Mouse (Mus musculus): ENCODE results near the gene Olfr15. TPM values are rescaled to one million over a fixed set of nuclear protein-coding genes. Genes with fewer than 3 reads are reported as not detected.
A peak's percentile ranks its signal among the peaks of the same experiment; 100 is the strongest.

The Olfr15 gene
- polyA plus RNA-seq, 1 experiment from 2014 or later, result not detected

DNA sequence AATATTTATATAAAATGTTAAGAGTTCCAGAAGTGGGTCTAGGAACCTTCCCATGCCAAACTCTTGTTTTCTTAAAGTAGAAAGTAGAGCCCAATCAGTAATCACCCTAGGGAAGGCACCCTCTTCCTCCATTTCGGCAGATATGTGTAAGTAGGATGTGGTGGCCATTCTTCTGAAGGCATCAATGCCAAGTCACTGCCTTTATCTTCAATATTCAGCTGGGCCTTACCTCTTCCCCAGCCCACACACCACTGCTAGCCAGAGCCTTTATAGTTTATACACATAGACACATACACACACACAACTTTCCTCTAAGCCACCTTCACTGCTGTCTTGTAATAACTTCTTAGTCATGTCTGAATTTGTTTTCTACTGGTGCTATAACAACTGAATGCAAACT, 25.1 kb downstream of the Olfr15 start:
- no peak overlapping the region for H3K4me3 ChIP-seq (ENCODE audit: low read length)
- no peaks in the 10 kb centered on the region for H3K27me3 ChIP-seq (replicated peaks; ENCODE audit: control insufficient read depth, insufficient read depth, low read length)
- H3K36me3 ChIP-seq (ENCODE audit: control insufficient read depth, insufficient read depth, low read length), result peaks cover 3% of the 10 kb centered on the region; the same call in 1 of the 2 replicates
- no peak overlapping the region for H3K4me2 ChIP-seq (ENCODE audit: low read length)
- ATAC-seq, result no peak
- H3K4me1 ChIP-seq (ENCODE audit: control insufficient read depth, insufficient read depth, low read depth, low read length), result no peaks in the 10 kb centered on the region
- 86% methylated on average over 1 of the region's 1 CpGs for WGBS
- H3K27ac ChIP-seq (ENCODE audit: low read depth, low read length), result no peak overlapping the region
- H3K9me3 ChIP-seq (ENCODE audit: control insufficient read depth, low read length), result no peaks in the 10 kb centered on the region
- no peak overlapping the region for H3K9ac ChIP-seq (ENCODE audit: low read depth, low read length)

- no peaks in the 10 kb centered on the region for H3K27me3 ChIP-seq (replicated peaks; ENCODE audit: control insufficient read depth, insufficient read depth, low read length)
- no peaks in the 10 kb centered on the region for H3K9me3 ChIP-seq (ENCODE audit: control insufficient read depth, low read length)
- no peak for ATAC-seq
- no peak overlapping the region for H3K4me3 ChIP-seq (ENCODE audit: low read length)
- H3K4me1 ChIP-seq (ENCODE audit: control insufficient read depth, insufficient read depth, low read depth, low read length), result no peaks in the 10 kb centered on the region
- whole genome bisulfite sequencing, result 90% methylated on average over 4 of the region's 4 CpGs
- no peak overlapping the region for H3K9ac ChIP-seq (ENCODE audit: low read depth, low read length)
- H3K4me2 ChIP-seq (ENCODE audit: low read length), result no peak overlapping the region
- H3K36me3 ChIP-seq (ENCODE audit: control insufficient read depth, insufficient read depth, low read length), result peaks cover 7% of the 10 kb centered on the region; the same call in 1 of the 2 replicates
- H3K27ac ChIP-seq (ENCODE audit: low read depth, low read length), result no peak overlapping the region
These were observed 28.6 kb downstream of the Olfr15 start for GRCm38 (mm10) chr16:3859254-3859653.

- H3K9me3 ChIP-seq (ENCODE audit: control insufficient read depth, low read length), result no peaks in the 10 kb centered on the region
- no peak; the same call in 1 of the 2 replicates for ATAC-seq
These were observed 41.1 kb downstream of the Olfr15 start for GRCm38 (mm10) chr16:3871815-3872214.

DNA sequence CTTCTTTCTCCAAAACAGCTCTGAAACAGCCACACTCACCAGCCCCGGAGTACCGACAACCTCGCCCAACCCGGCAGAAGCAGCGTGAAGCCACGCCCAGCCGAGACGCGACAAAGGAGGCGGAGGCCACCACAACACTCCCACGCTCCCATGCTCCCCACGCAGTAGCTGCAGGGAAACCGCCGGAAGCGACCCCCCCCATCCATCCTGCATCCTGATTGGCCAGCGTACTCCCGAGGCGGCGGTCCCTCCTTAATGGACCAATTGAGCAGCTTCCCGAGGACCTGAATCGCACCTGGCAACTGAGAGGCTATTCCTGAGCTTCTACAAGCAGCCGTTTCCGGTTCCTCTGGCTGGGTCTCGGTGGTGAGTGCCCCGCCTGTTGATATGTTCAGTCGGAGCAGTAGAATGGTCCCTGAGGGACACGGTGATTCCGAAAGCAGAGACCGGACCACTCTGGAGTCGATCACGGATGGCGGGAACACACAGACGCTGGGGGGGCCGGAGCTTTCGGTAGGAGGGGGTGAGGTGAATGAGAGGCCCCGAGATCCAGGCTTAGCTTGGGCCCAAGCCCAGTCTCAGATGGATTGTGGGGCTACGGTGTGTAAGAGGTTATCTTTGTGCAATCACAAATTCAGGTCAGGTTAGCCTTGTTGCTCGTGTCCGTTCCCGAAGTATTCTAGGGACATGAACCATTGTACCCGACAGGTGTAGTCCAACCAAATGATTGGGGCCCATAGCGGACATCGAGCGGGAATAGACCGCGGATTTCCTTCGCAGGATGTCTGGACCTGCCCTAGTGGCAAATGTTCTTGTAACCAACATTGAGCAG, 41.8 kb downstream of the Olfr15 start, which contains the start of gene Naa60:
TSS of gene Naa60 (plus strand) at position 160 of the 832 bp plus-strand sequence.
- 5% methylated on average over 47 of the region's 47 CpGs for WGBS
- Histone ChIP-seq H3K9me3 (ENCODE audit: control insufficient read depth, low read length) (no peaks in the 10 kb centered on the region), H3K4me2 (ENCODE audit: low read length) (peak within 1 kb of the TSS; percentile 78), H3K9ac (ENCODE audit: low read depth, low read length) (peak within 1 kb of the TSS; percentile 67), H3K27ac (ENCODE audit: low read depth, low read length) (peak within 1 kb of the TSS; percentile 52; the same call in 1 of the 2 replicates), H3K4me1 (ENCODE audit: control insufficient read depth, insufficient read depth, low read depth, low read length) (peaks cover 9% of the 10 kb centered on the region), H3K4me3 (ENCODE audit: low read length) (peak within 1 kb of the TSS; percentile 58), H3K36me3 (ENCODE audit: control insufficient read depth, insufficient read depth, low read length) (0 out of 2 replicates have a peak, but pooled peaks cover 3% of the 10 kb centered on the region), H3K27me3 (replicated peaks; ENCODE audit: control insufficient read depth, insufficient read depth, low read length) (no peaks in the 10 kb centered on the region)
- peak; percentile 98 for ATAC-seq

More at GRCm38 (mm10) chr16:3871815-3872214, 41.1 kb downstream of the Olfr15 start:
- WGBS, result 1% methylated on average over 16 of the region's 16 CpGs
- Histone ChIP-seq H3K27ac (ENCODE audit: low read depth, low read length) (peak overlapping the region; percentile 21; the same call in 1 of the 2 replicates), H3K27me3 (replicated peaks; ENCODE audit: control insufficient read depth, insufficient read depth, low read length) (no peaks in the 10 kb centered on the region), H3K9ac (ENCODE audit: low read depth, low read length) (peak overlapping the region; percentile 67), H3K4me2 (ENCODE audit: low read length) (peak overlapping the region; percentile 78), H3K4me3 (ENCODE audit: low read length) (peak overlapping the region; percentile 58), H3K36me3 (ENCODE audit: control insufficient read depth, insufficient read depth, low read length) (0 out of 2 replicates have a peak, but pooled peaks cover 3% of the 10 kb centered on the region), H3K4me1 (ENCODE audit: control insufficient read depth, insufficient read depth, low read depth, low read length) (peaks cover 9% of the 10 kb centered on the region)

DNA sequence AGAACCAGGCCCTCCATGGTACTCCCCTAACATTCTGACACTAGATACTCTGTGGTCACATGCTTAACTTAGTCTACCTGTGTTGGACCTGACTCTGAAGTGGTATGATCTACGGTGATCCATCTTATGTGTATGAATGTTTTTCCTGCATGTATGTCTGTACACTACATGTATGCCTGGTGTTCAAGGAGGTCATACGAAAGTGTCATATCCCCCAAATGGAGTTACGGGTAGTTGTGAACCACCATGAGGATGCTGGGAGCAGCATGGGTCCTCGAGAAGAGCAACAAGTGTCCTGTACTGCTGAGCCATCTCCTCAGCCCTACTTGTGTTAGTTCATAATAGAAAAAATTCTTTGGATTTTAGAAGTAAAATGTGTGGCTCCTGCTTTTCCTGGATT, 45.7 kb downstream of the Olfr15 start:
- H3K9ac ChIP-seq (ENCODE audit: low read depth, low read length), result no peak overlapping the region
- H3K4me2 ChIP-seq (ENCODE audit: low read length), result no peak overlapping the region
- H3K4me3 ChIP-seq (ENCODE audit: low read length), result no peak overlapping the region
- no peak for ATAC-seq
- H3K36me3 ChIP-seq (ENCODE audit: control insufficient read depth, insufficient read depth, low read length), result peaks cover 10% of the 10 kb centered on the region; the same call in 1 of the 2 replicates
- no peaks in the 10 kb centered on the region for H3K9me3 ChIP-seq (ENCODE audit: control insufficient read depth, low read length)
- peaks cover 9% of the 10 kb centered on the region for H3K4me1 ChIP-seq (ENCODE audit: control insufficient read depth, insufficient read depth, low read depth, low read length)
- no peaks in the 10 kb centered on the region for H3K27me3 ChIP-seq (replicated peaks; ENCODE audit: control insufficient read depth, insufficient read depth, low read length)
- 94% methylated on average over 4 of the region's 4 CpGs for WGBS
- no peak overlapping the region for H3K27ac ChIP-seq (ENCODE audit: low read depth, low read length)

DNA sequence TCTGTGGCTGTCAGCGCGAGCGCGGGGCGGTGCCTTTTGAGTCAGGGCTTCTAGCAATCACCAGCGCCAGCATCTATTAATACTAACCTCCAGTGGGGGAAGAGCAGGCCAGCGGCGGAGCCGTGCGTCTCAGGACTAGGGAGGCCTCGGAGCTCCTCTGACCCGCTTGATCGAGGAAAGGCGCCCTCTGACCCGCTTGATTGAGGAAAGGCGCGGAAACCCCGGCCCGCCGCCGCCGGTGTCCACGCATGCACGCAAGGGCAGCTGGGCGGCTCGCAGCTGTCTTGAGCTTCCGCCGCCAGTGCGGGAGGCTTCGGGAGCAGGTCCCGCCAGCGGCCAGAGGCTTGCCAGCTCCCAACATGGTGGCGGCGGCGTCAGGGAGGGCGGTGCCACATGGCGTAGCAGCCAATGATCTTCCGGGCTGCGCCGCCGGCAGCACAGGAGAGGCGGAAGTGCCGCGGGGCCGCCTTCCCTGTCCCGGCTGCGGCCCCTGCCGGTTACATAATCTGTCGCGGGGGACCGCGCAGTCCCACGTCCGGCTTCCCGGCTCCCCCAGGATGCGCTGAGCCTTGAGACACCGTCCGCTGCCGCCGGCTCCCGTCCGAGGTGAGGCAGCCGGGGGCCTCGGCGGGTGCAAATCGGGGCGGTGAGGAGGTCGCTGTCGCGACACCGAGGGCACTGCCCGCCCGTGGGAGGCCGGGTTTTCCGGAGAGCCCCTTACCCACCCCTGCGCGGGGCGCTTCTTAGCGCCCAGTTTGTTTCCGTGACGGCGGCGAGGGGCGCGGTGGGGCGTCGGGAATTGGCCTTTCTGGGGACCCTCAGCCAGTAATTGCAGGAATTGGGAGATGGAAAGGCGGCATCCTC, 53.8 kb downstream of the Olfr15 start, which contains the start of the genes Zfp597 and Gm20695:
TSS of gene Zfp597 (minus strand) at position 361 of the 864 bp plus-strand sequence.
TSS of gene Gm20695 (plus strand) at position 448 of the 864 bp plus-strand sequence.
- H3K9ac ChIP-seq (ENCODE audit: low read depth, low read length), result peak within 1 kb of the TSS; percentile 93
- WGBS, result under 1% methylated on average over 68 of the region's 88 CpGs

DNA sequence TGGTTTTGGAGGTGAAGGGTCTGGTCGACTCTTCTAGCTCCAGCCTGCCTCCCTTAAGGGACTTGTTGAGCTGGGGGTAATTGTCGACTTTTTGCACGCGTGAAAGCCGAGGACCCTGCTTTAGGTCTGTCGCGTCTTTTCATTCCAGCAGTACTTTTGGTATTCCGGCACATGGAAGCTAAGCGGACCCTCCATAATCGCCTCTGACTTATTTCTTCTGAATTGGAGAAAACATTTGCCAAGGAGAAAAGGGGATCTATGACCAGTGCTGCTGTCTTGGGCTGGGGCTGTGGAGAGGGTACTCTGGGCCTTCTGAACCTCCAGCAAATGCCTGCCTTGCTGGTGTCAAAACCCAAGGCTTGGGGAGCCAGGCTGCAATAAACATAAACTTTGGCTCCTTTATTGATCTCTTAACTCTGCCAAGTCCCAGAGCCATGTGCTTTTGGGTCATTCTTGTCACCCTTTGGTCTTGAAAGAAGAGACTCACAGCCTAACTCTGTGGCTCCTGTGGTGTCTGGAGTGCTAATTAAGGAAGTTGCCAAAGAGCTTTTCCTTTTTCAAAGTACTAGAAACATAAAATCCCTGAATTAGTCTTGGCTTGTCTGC, 54.5 kb downstream of the Olfr15 start:
- Histone ChIP-seq H3K4me1 (ENCODE audit: control insufficient read depth, insufficient read depth, low read depth, low read length) (peaks cover 13% of the 10 kb centered on the region), H3K4me2 (ENCODE audit: low read length) (peak overlapping the region; percentile 72), H3K9me3 (ENCODE audit: control insufficient read depth, low read length) (no peaks in the 10 kb centered on the region), H3K36me3 (ENCODE audit: control insufficient read depth, insufficient read depth, low read length) (no peaks in the 10 kb centered on the region), H3K4me3 (ENCODE audit: low read length) (peak overlapping the region; percentile 88), H3K9ac (ENCODE audit: low read depth, low read length) (peak overlapping the region; percentile 93), H3K27ac (ENCODE audit: low read depth, low read length) (peak overlapping the region; percentile 97), H3K27me3 (replicated peaks; ENCODE audit: control insufficient read depth, insufficient read depth, low read length) (no peaks in the 10 kb centered on the region)
- WGBS, result 6% methylated on average over 10 of the region's 10 CpGs
- no peak; the same call in 1 of the 2 replicates for ATAC-seq

More for the DNA sequence above, 53.8 kb downstream of the Olfr15 start, which contains the start of the genes Zfp597 and Gm20695:
- Histone ChIP-seq H3K27ac (ENCODE audit: low read depth, low read length) (peak within 1 kb of the TSS; percentile 97), H3K27me3 (replicated peaks; ENCODE audit: control insufficient read depth, insufficient read depth, low read length) (no peaks in the 10 kb centered on the region), H3K4me1 (ENCODE audit: control insufficient read depth, insufficient read depth, low read depth, low read length) (peaks cover 13% of the 10 kb centered on the region), H3K9me3 (ENCODE audit: control insufficient read depth, low read length) (no peaks in the 10 kb centered on the region), H3K36me3 (ENCODE audit: control insufficient read depth, insufficient read depth, low read length) (0 out of 2 replicates have a peak, but pooled peaks cover 2% of the 10 kb centered on the region), H3K4me3 (ENCODE audit: low read length) (peak within 1 kb of the TSS; percentile 88), H3K4me2 (ENCODE audit: low read length) (peak within 1 kb of the TSS; percentile 72)
- ATAC-seq, result peak; percentile 98

DNA sequence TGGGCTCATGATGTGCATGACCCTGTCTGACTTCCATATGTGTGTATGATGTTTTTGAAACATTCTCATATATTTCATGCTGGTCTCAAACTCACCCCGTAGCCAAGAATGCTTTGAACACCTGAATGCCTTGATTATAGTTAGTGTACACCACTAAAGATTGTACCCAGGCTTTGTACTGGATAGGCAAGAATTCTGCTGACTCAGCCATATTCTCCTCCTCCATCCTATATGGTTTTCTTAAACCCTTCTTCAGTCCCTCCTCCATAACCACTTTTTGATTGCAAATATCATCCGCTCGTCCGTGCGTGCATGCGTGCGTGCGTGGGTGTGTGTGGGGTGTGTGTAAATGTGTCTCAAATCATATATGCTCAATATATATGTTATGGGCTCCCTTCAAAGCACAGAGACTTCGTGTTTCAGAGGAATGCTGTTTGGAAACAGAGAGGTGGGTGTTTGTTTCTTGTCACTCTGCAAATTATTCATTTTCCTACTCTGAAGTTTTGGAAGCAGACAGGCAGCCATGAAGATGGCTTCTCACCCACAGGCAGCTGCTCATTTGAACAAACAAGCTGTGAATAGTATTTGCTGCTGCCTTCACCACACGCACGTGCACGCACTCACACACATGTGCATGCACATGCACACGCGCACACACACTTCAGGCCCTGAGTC, 61.1 kb downstream of the Olfr15 start:
- no peaks in the 10 kb centered on the region for H3K9me3 ChIP-seq (ENCODE audit: control insufficient read depth, low read length)
- no peaks in the 10 kb centered on the region; the same call in 1 of the 2 replicates for H3K36me3 ChIP-seq (ENCODE audit: control insufficient read depth, insufficient read depth, low read length)
- no peaks in the 10 kb centered on the region for H3K27me3 ChIP-seq (replicated peaks; ENCODE audit: control insufficient read depth, insufficient read depth, low read length)
- no peak overlapping the region for H3K4me2 ChIP-seq (ENCODE audit: low read length)
- 95% methylated on average over 14 of the region's 14 CpGs for WGBS
- ATAC-seq, result no peak
- no peak overlapping the region for H3K27ac ChIP-seq (ENCODE audit: low read depth, low read length)
- H3K4me1 ChIP-seq (ENCODE audit: control insufficient read depth, insufficient read depth, low read depth, low read length), result no peaks in the 10 kb centered on the region
- H3K4me3 ChIP-seq (ENCODE audit: low read length), result no peak overlapping the region
- H3K9ac ChIP-seq (ENCODE audit: low read depth, low read length), result no peak overlapping the region
